Mouse (Mus musculus): ENCODE measurements at regions not wholly inside any gene's neighbourhood (a gene's known extent, or its start where the extent isn't known, plus 50 kb on each side); places are given as distances from the start of the nearest gene placed in this dataset.
"Not testable (repeated sequence)": the region's sequence is repeated elsewhere in the genome, so short reads cannot be mapped to it uniquely, and the experiment has no call there.

- not testable (repeated sequence) for TF ChIP-seq POLR2A (IDR thresholded peaks at IDR 0.05; ENCODE audit: insufficient read depth, low read depth, low read length); CTCF (IDR thresholded peaks at IDR 0.05); EP300 (IDR thresholded peaks at IDR 0.05; ENCODE audit: insufficient read depth, low read depth, low read length)
These were observed 186.3 kb downstream of the Nova1 start for GRCm38 (mm10) chr12:46632384-46632783.
